Mouse (Mus musculus) G1E (cell line): ENCODE measurements around the gene Trim16. TPM values are rescaled to one million over a fixed set of nuclear protein-coding genes. Genes with fewer than 3 reads are reported as not detected.

Experiments used
- ATAC-seq: 2 replicates; pipeline ENCODE4 v1.8.0; 2016; ENCODE audit warnings: mild to moderate bottlenecking; ENCODE audit not compliant: insufficient number of reproducible peaks, poor library complexity, low FRiP score, severe bottlenecking; ENCODE audit errors: extremely low read depth
- DNase-seq: peaks from one replicate; pipeline ENCODE4 v3.0.0; 2012; ENCODE audit warnings: low spot score
- H3K27me3 ChIP-seq: 2 replicates; pipeline ENCODE4 v1.6.1; 2012; ENCODE audit warnings: mild to moderate bottlenecking, low read length, inconsistent platforms; ENCODE audit not compliant: insufficient read depth
- H3K36me3 ChIP-seq: replicated peaks from 2 replicates; pipeline ENCODE3; 2012; ENCODE audit warnings: mild to moderate bottlenecking, inconsistent platforms
- H3K4me1 ChIP-seq: 2 replicates; pipeline ENCODE4 v1.6.1; 2012; ENCODE audit warnings: low read depth, low read length, inconsistent platforms, mixed read lengths; ENCODE audit not compliant: insufficient read depth
- H3K4me3 ChIP-seq: 2 replicates; pipeline ENCODE4 v1.5.1; 2012; ENCODE audit warnings: low read depth, mild to moderate bottlenecking, inconsistent platforms, low read length, moderate library complexity, mixed read lengths
- H3K9me3 ChIP-seq: replicated peaks from 2 replicates; pipeline ENCODE4 v1.6.1; 2012; ENCODE audit warnings: inconsistent platforms
- CTCF ChIP-seq: IDR thresholded peaks from 2 replicates; pipeline ENCODE4 v1.5.1; 2012; ENCODE audit warnings: low read depth, low read length, inconsistent platforms, mixed read lengths
- GATA1 ChIP-seq: IDR thresholded peaks from 2 replicates; pipeline ENCODE4 v1.6.1; 2012; ENCODE audit warnings: borderline replicate concordance, low read length, inconsistent platforms, mixed read lengths
- GATA2 ChIP-seq: IDR thresholded peaks from 2 replicates; pipeline ENCODE4 v1.6.1; 2012; ENCODE audit warnings: low read depth, low read length, inconsistent platforms, borderline replicate concordance
- POLR2AphosphoS5 ChIP-seq: IDR thresholded peaks from 2 replicates; pipeline ENCODE4 v1.6.1; 2012; ENCODE audit warnings: low read depth, low read length, inconsistent platforms; ENCODE audit not compliant: insufficient replicate concordance
- TAL1 ChIP-seq: conservative IDR thresholded peaks from 2 replicates; pipeline ENCODE4 v1.6.1; 2012; ENCODE audit warnings: low read depth, low read length, inconsistent platforms, mixed read lengths
- polyA plus RNA-seq: library from polyadenylated mRNA; stranded (reverse); fragments of >175 nt; gene quantifications from 2 replicates; pipeline ENCODE4 v1.2.3, GENCODE M21; 2012
- total RNA-seq, 2 experiments: library from RNA; stranded (forward) in 1 of 2; stranded (reverse) in 1 of 2; fragments of 200-1000 nt in 1 of 2; fragments of >200 nt in 1 of 2; fragmentation: Nextera tagmentation in 1 of 2; gene quantifications; 2 replicates each; pipeline ENCODE4 v1.2.3; 2014 to 2017

Gene Trim16
- total and polyA plus RNA-seq, 3 experiments = 0.05 TPM; not detected in 2

DNA sequence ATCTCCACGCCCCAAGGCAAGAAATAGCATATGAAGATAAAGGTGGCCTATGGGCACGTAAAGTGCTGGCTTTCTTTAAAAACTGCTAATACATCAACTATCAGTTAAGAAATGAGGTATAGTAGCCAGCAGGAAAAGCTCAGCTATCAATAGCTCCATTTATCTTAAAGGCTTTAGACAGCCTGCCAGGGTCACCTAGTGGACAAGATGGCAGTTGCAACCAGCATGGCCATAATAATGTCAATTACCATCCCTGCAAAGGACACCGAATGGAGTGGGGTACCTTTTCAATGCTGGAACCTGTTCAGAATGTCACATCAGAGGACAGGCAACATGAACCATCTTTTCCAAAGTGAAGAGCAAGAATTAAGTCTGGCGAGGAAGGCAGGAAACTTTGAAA lies 10.8 kb upstream of the Trim16 start:
- DNase-seq (no peak), ATAC-seq (no peak)
- Histone ChIP-seq H3K4me3 (no peak overlapping the region), H3K9me3 (no peaks in the 10 kb centered on the region), H3K27me3 (peaks cover 5% of the 10 kb centered on the region), H3K36me3 (no peaks in the 10 kb centered on the region), H3K4me1 (no peaks in the 10 kb centered on the region)
- TF ChIP-seq GATA2 (no peak), CTCF (peak; percentile 9; the same call in 1 of the 2 replicates)

DNA sequence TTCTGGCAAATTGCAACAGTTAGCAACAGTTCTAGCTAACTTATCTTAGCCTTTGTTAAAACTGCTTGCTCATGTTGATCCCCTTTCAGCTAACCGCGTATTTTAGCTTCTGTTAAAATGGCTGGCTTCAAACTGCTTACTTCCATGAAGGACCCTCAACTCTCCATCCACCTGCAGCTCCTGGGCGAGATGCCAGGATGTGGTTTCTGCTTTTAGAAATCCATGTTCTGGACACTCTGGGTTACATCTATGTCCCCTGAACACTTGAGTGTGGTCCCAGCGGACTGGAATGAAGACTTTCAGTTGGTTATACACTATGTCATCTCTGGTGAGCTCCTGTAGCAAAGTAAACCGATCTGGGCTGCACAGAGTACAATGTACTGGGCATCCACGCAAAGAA lies 7.8 kb upstream of the Trim16 start:
- ATAC-seq = no peak
- no peak for DNase-seq
- TF ChIP-seq TAL1 (no peak), POLR2AphosphoS5 (no peak), CTCF (no peak), GATA1 (no peak), GATA2 (no peak)
- H3K4me1 ChIP-seq = no peaks in the 10 kb centered on the region
- H3K36me3 ChIP-seq = no peaks in the 10 kb centered on the region
- no peak overlapping the region for H3K4me3 ChIP-seq
- no peaks in the 10 kb centered on the region for H3K9me3 ChIP-seq
- H3K27me3 ChIP-seq = peaks cover 5% of the 10 kb centered on the region

DNA sequence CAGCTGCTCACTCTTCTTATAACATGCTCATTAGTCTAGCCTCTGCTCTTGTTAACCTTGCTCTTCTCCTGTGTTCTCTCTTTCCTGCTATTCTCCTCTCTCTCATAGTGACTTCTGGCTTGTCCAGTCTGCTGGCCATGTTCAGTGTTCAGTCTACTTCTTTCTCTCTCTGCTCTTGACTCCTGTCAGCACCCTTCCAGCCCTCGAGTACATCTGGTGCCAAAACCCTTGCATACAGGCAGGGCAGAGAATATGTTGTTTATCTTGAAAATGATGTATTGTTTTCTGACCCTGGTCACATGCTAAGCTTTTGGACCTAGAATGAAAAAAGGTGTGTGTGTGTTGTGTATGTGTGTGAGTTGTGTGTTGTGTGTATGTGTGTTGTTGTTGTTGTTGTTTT lies 6.5 kb upstream of the Trim16 start:
- TF ChIP-seq CTCF = no peak
- no peak for DNase-seq
- no peak for ATAC-seq
- H3K4me1 ChIP-seq = no peaks in the 10 kb centered on the region
- H3K9me3 ChIP-seq = no peaks in the 10 kb centered on the region
- H3K4me3 ChIP-seq = no peak overlapping the region
- H3K36me3 ChIP-seq = no peaks in the 10 kb centered on the region
- H3K27me3 ChIP-seq = peaks cover 9% of the 10 kb centered on the region

DNA sequence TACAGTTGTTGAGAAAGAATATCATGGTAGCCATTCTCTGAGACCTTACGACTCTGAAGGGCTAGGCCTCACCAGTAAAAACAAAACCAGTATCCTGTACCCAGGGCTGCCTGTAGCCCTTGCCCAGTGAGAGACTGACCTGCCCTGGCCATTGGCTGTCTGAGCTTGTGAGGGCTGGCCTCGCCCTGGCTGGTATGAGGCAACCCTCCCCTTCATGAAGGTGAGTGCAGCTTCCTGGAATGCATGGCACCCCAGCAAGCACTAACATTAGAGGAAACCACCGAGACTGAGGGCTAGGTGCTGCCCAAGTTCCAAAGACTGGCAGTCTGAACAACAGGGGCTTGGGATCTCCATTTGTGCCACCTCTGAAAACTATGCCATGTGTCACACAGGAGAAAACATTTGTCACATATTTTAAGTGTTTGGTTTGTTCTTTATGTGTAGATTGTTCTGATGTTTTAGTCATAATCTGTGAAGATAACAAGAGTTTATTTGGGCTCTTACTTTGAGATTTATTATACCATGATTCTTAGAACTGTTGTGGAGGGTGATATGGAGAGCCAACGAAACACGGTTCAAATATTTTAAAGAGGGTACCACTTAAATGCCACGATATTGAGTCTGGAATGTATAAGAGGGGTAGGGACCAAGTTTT lies 5.9 kb upstream of the Trim16 start:
- no peak overlapping the region for H3K4me3 ChIP-seq
- TF ChIP-seq TAL1 = no peak
- TF ChIP-seq GATA2 = no peak
- TF ChIP-seq CTCF = no peak
- TF ChIP-seq GATA1 = no peak
- H3K4me1 ChIP-seq = no peaks in the 10 kb centered on the region
- ATAC-seq (no peak), DNase-seq (no peak)
- H3K27me3 ChIP-seq = peaks cover 10% of the 10 kb centered on the region
- H3K9me3 ChIP-seq = no peaks in the 10 kb centered on the region
- no peaks in the 10 kb centered on the region for H3K36me3 ChIP-seq

DNA sequence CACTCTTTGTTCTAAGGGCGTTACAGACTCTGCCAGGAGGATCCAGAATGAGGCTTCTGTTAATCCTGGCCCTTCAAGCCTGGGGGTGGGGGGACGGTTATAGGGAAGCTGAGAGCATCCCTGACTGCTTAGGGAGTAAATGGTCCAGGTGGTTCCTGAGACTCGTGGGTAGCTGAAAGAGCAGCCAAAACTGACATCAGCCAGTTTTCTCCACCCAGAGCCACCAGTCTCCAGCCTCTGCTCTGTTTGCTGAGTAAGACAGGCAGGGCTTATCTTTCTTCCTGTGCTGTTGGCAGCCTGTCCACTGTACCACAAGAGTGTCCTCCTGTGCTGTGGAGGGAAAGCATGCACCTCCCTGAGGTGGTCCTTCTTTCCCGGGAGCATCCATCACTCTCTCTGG lies 5.4 kb upstream of the Trim16 start:
- Histone ChIP-seq H3K27me3 (peaks cover 7% of the 10 kb centered on the region), H3K36me3 (no peaks in the 10 kb centered on the region), H3K4me3 (no peak overlapping the region), H3K4me1 (no peaks in the 10 kb centered on the region), H3K9me3 (no peaks in the 10 kb centered on the region)
- ATAC-seq = no peak
- TF ChIP-seq GATA1 (no peak), POLR2AphosphoS5 (no peak), TAL1 (no peak), GATA2 (no peak), CTCF (no peak)
- no peak for DNase-seq

DNA sequence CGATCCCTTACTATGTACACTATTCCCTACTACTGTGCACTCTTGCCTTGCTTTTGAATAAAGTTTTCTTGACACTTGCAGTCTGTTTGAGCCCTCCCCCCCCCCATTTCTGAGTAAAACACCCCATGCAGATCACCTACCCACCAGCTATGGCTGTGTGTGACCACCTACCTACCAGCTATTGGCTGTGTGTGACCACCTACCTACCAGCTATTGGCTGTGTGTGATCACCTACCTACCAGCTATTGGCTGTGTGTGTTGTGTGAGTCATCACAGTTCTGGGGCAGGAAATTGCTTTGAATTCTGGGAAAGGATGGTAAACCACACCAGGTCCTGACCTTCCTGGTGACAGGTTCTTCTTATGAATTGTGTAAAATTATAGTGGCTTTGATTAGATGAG lies 4.6 kb upstream of the Trim16 start:
- peaks cover 7% of the 10 kb centered on the region for H3K27me3 ChIP-seq
- no peaks in the 10 kb centered on the region for H3K9me3 ChIP-seq
- H3K4me1 ChIP-seq = no peaks in the 10 kb centered on the region
- no peak overlapping the region for H3K4me3 ChIP-seq
- TF ChIP-seq POLR2AphosphoS5 = no peak
- no peak for TF ChIP-seq TAL1
- no peak for TF ChIP-seq GATA1
- TF ChIP-seq CTCF = no peak
- no peak for TF ChIP-seq GATA2
- no peak for DNase-seq
- ATAC-seq = no peak
- H3K36me3 ChIP-seq = no peaks in the 10 kb centered on the region

DNA sequence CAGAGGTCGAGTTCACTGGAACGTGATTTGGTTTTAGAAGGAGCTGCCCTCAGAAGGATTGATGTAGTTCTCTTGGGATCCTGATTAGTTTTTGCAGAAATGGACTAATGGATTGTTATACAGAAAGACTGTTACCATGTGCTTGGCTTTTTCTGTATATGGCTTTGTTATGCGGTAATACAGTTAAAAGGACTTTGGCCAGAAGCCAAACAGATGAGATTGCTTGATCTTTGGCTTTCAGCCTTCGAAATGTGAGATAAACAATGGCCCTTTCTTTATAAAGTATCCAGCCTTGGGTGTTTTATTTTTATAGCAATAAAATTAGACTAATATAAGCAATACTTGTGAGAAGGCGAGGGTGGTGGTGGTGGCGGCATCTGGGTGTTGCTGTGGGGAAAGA lies 3.4 kb upstream of the Trim16 start:
- Histone ChIP-seq H3K9me3 (no peaks in the 10 kb centered on the region), H3K4me1 (no peaks in the 10 kb centered on the region), H3K36me3 (no peaks in the 10 kb centered on the region), H3K27me3 (peaks cover 7% of the 10 kb centered on the region), H3K4me3 (no peak overlapping the region)
- TF ChIP-seq GATA1 (no peak), GATA2 (no peak), TAL1 (no peak)
- ATAC-seq (no peak), DNase-seq (no peak)
